Mouse (Mus musculus) gastrocnemius, adult 2 months (tissue): Measurements from ENCODE around the gene Sin3a. TPM values are rescaled to one million over a fixed set of nuclear protein-coding genes. Genes with fewer than 3 reads are reported as not detected.

Experiments used
- DNase-seq: peaks from one replicate; pipeline ENCODE4 v3.0.0; 2022
- H3K27ac ChIP-seq: fragments of 200-600 bp; 2 replicates; pipeline ENCODE4 v1.8.1; 2022; ENCODE audit warnings: mild to moderate bottlenecking
- H3K4me3 ChIP-seq: fragments of 200-600 bp; 2 replicates; pipeline ENCODE4 v1.8.1; 2022; ENCODE audit warnings: mild to moderate bottlenecking, moderate library complexity
- CTCF ChIP-seq: fragments of 200-600 bp; IDR thresholded peaks from 2 replicates; pipeline ENCODE4 v1.8.1; 2022; ENCODE audit warnings: antibody characterized with exemption, mild to moderate bottlenecking, moderate library complexity
- intact Hi-C: fragments of 180-260 bp; cut with DNase I; formaldehyde crosslinking; loops from one replicate; pipeline ENCODE4 v1.15.1; 2025
- total RNA-seq, 2 experiments: library from RNA; stranded (reverse); gene quantifications; 2 replicates each; pipeline ENCODE4 v1.2.3; 2021

The Sin3a gene
- total RNA-seq, 2 experiments from 2014 or later, result 17.1 to 18.7 TPM

DNA sequence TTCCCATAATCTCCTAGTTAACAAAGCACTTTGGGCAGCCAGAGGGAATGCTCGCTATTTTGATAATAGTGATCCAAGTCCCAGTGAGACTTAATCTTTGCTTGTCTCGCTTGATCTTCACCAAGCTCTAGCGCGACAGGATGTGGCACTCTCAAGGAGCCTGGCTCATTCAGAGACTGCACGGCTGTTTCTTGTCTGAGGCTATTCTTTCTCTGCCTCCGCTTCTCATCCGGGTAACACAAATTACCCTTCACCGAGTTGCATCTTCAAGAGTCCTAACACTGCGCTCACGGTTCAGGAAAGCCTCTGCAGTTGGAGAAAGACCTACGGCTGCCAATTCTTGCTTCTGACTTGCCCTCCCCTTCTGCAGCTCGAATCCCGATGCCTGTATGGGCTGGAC lies 85.7 kb downstream of the Sin3a start:
- intact Hi-C loops, result no loop called here
- H3K27ac ChIP-seq, result peak overlapping the region; percentile 86

DNA sequence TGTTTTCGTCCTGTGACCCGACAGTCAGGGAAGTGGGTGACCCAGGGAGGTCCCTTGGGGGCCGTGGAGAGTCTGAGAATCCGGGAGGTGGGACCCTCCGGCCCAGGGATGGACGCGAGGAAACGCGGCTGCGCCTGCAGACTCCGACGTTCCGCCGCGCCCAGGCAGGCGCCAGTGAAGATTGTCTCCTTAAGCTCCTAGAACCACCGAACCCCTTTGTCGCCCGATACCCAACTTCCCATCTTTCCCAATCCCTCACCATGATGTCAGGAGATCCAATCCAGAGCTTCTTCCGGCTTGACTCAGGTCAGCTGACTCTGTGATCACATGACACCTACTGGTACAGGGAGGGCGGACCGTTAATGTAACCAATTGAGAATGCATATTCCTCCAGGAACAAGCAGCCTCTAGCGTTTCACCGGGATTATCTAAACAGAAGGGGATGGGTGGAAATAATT lies 86.2 kb downstream of the Sin3a start, which contains the start of gene Commd4:
Gene Commd4, minus strand, starts transcription at position 319 of the 458 bp plus-strand sequence.
- TF ChIP-seq CTCF, result no peak
- intact Hi-C loops, result no loop called here
- peak; percentile 93 for DNase-seq
- peak within 1 kb of the TSS; percentile 91 for H3K4me3 ChIP-seq
- H3K27ac ChIP-seq, result peak within 1 kb of the TSS; percentile 86

More for the DNA sequence above, 85.7 kb downstream of the Sin3a start:
- TF ChIP-seq CTCF, result no peak
- H3K4me3 ChIP-seq, result peak overlapping the region; percentile 91
- DNase-seq, result no peak

DNA sequence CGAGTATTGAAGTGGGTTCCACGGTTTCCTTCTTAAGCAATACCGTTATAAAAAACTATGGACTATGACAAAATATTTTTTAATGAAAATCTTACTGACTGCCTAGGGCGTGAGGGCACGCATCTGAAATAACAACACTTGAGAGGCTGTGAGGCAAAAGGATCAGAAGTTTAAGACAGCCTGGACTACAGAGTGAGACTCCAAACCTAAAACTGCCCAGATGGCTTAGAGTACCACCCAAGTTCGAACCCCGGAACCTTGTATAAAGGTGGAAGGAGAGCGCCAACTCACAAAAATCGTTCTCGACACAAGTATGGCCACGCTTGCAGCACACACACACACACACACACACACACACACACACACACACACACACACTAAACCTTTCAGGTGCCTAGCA lies 86.7 kb downstream of the Sin3a start:
- Histone ChIP-seq H3K27ac (peak overlapping the region; percentile 86), H3K4me3 (peak overlapping the region; percentile 91)
- intact Hi-C loops, result no loop called here
- no peak for TF ChIP-seq CTCF
- no peak for DNase-seq

DNA sequence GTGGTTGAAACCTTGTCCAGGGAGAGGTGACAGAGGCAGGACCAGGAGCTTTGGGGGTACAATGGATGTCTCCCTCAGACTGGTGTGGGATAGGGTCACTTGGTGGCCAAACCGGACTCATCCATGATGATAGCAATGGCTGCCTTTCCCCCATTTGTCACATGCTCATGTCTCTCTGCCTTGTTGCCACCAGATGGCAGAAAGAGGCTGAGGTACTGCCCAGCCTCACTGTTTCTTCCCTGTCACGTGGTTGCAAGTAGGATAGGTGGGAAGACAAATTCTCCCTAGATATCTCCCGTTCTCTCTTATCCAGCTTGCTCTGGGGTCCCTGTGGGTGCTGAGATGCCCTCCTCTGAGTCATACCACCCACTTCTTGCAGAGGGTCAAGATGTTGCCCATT lies 90.7 kb downstream of the Sin3a start:
- peak; percentile 36; the same call in 1 of the 2 replicates for TF ChIP-seq CTCF
- intact Hi-C loops, result no loop called here
- no peak for DNase-seq
- no peak overlapping the region for H3K4me3 ChIP-seq
- H3K27ac ChIP-seq, result no peak overlapping the region

DNA sequence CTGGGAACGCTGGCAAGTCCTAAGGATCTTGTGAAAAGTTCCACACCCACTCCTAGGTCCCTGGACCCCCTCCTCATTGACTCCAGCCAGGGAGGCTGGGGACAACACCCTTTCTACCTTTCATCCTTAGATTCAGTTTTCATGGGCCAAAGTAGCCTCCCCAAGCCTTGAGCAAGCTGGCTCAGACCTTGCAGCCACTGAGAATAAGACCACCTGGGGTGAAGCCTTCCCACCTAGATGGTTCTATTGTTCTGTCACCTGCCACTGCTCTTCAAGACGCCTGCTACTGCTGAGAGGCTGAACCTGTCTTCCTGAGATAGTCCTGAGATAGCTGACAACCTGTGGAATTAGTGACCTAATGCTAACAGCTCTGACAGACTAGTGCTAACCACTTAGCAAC lies 91.3 kb downstream of the Sin3a start:
- TF ChIP-seq CTCF, result no peak
- no peak overlapping the region for H3K4me3 ChIP-seq
- H3K27ac ChIP-seq, result no peak overlapping the region
- intact Hi-C loops, result no loop called here
- no peak for DNase-seq

DNA sequence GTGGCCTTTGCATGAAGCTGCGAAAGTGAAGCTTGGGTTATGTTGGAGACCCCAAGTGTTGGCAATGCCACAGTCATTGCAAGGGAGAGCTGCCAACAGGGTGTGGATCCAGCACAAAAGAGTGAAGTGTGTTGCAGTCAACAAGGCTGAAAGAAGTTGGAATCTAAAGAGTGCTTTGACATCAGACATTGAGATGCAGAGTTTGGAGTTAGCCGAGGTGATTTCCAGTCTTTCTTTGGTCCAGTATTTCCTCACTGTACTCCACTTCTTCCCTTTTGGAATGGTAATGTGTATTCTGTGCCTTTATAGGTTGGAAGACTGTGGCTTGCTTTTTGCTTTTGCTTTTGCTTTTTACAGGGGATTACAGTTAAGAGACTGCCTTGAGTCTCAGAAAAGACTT lies 94.3 kb downstream of the Sin3a start:
- intact Hi-C loops, result no loop called here
- no peak overlapping the region for H3K27ac ChIP-seq
- DNase-seq, result no peak
- H3K4me3 ChIP-seq, result no peak overlapping the region
- TF ChIP-seq CTCF, result no peak

DNA sequence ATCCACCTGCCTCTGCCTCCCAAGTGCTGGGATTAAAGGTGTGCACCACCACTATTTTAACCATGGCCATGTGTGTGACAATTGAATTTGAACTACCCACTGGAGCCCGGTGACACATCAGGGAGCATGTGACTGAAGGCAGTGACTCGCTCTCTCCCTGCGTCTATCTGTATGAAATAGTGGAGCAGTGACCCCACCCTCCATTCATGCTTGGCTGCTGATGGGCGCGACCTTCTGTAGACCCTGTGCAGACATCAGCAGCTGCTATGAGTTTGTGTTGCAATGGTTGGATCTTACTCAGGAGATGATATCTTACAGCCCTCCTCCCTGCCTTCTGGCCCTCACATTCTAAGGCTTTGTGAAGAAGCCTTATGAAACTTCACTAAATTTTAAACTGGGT lies 96.6 kb downstream of the Sin3a start:
- Histone ChIP-seq H3K27ac (no peak overlapping the region), H3K4me3 (no peak overlapping the region)
- DNase-seq, result no peak
- intact Hi-C loops, result no loop called here
- no peak for TF ChIP-seq CTCF

Other genes starting within 250 kb of the Sin3a start
- gene Odf3l1, start 207.4 kb upstream of the Sin3a start, total RNA-seq, result under 1 TPM in 1 of 2 experiments, not detected in 1; 0.22 TPM
- 1 to 10 TPM; 5.7 to 6.0 TPM for gene Cspg4, start 207.0 kb upstream of the Sin3a start, total RNA-seq
- gene Snx33, start 143.7 kb upstream of the Sin3a start, total RNA-seq, result 1 to 10 TPM; 4.3 to 4.7 TPM
- gene Imp3, start 134.6 kb upstream of the Sin3a start, total RNA-seq, result 10 to 100 TPM; 49.1 to 51.4 TPM
- gene Snupn, start 121.2 kb upstream of the Sin3a start, total RNA-seq, result 10 to 100 TPM in 1 of 2 experiments, 1 to 10 TPM in 1; 8.4 to 11.3 TPM
- gene Ptpn9, start 77.1 kb upstream of the Sin3a start, total RNA-seq, result 1 to 10 TPM; 3.1 to 5.0 TPM
- gene Man2c1, start 58.6 kb downstream of the Sin3a start, total RNA-seq, result 10 to 100 TPM; 30.9 to 35.6 TPM
- 1 to 10 TPM; 4.8 to 7.3 TPM for gene Neil1, start 76.3 kb downstream of the Sin3a start, total RNA-seq
- gene Commd4, start 86.3 kb downstream of the Sin3a start, total RNA-seq, result 10 to 100 TPM; 26.3 to 27.1 TPM
- gene Trcg1, start 164.5 kb downstream of the Sin3a start, total RNA-seq, result not detected
- gene 1700017B05Rik, start 190.6 kb downstream of the Sin3a start, total RNA-seq, result 1 to 10 TPM; 3.8 to 5.3 TPM